Mouse (Mus musculus) C2C12 (cell line): Measurements from ENCODE around the gene Chrna9. TPM values are rescaled to one million over a fixed set of nuclear protein-coding genes. Genes with fewer than 3 reads are reported as not detected.

ENCODE experiments used
- H3K27me3 ChIP-seq: one replicate; pipeline ENCODE4 v1.6.1; 2011; ENCODE audit not compliant: control insufficient read depth, insufficient read depth, insufficient read length
- H3K36me3 ChIP-seq: one replicate; pipeline ENCODE4 v1.6.1; 2011; ENCODE audit not compliant: control insufficient read depth, insufficient read depth
- H3K4me3 ChIP-seq: one replicate; pipeline ENCODE4 v1.5.1; 2011; ENCODE audit warnings: mild to moderate bottlenecking, control low read depth; ENCODE audit not compliant: poor library complexity, insufficient read depth, severe bottlenecking
- H3K79me2 ChIP-seq: one replicate; pipeline ENCODE4 v1.6.1; 2011; ENCODE audit not compliant: control insufficient read depth, insufficient read depth
- H3K79me3 ChIP-seq: one replicate; pipeline ENCODE4 v1.6.1; 2011; ENCODE audit warnings: low read depth, control low read depth
- H3ac ChIP-seq: one replicate; pipeline ENCODE3; 2011; ENCODE audit warnings: low read depth; ENCODE audit not compliant: control insufficient read depth, insufficient read length
- CEBPB ChIP-seq: IDR thresholded peaks from one replicate; pipeline ENCODE4 v1.6.1; 2011; ENCODE audit warnings: low read depth, mild to moderate bottlenecking, control low read depth, moderate library complexity
- CTCF ChIP-seq: IDR thresholded peaks from one replicate; pipeline ENCODE4 v1.5.1; 2011; ENCODE audit not compliant: control insufficient read depth, insufficient read depth, insufficient read length
- FOSL1 ChIP-seq: IDR thresholded peaks from one replicate; pipeline ENCODE4 v1.8.0; 2011; ENCODE audit warnings: mild to moderate bottlenecking, low read length; ENCODE audit not compliant: poor library complexity, insufficient read depth, severe bottlenecking
- MAX ChIP-seq: IDR thresholded peaks from one replicate; pipeline ENCODE4 v1.6.1; 2011; ENCODE audit warnings: mild to moderate bottlenecking, control low read depth
- MYOD1 ChIP-seq: IDR thresholded peaks from one replicate; pipeline ENCODE4 v1.6.1; 2011; ENCODE audit warnings: low read depth; ENCODE audit not compliant: control insufficient read depth, insufficient read length
- MYOG ChIP-seq: IDR thresholded peaks from one replicate; pipeline ENCODE4 v1.6.1; 2011; ENCODE audit not compliant: control insufficient read depth, insufficient read length; ENCODE audit errors: extremely low read depth
- USF1 ChIP-seq: IDR thresholded peaks from one replicate; pipeline ENCODE4 v1.6.1; 2011; ENCODE audit warnings: low read depth, mild to moderate bottlenecking, control low read depth, moderate library complexity
- polyA plus RNA-seq: library from polyadenylated mRNA; unstranded; fragments of >200 nt; fragmentation: generic; extraction: Trizol; gene quantifications from one replicate; pipeline ENCODE4 v1.2.1, GENCODE M21; 2012; ENCODE audit warnings: missing spikeins

The Chrna9 gene
- polyA plus RNA-seq, 1 experiment: not detected

DNA sequence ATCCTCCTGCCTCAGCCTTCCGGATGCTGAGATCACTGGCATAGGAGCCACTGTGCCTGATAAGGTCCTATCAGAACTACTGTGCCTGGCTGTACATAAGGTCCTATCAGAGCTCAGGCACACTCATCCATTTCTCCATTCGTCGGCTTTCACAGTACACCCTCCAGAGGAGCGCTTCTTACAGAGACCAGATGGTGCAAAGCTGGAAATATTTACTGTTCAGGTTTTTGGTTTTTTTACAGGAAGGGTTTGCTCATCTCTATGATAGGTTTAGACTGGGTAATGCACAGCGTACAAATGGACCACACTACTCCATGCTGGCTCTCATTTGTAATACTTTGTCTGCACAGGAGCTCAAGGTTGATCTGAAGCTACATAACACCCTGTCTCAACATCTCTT lies 28.6 kb downstream of the Chrna9 start:
- H3K79me2 ChIP-seq: no peaks in the 10 kb centered on the region
- no peaks in the 10 kb centered on the region for H3K27me3 ChIP-seq
- no peak overlapping the region for H3K4me3 ChIP-seq
- no peak for TF ChIP-seq USF1
- TF ChIP-seq MYOG: no peak
- no peak for TF ChIP-seq CTCF
- no peak for TF ChIP-seq CEBPB
- TF ChIP-seq MAX: no peak
- TF ChIP-seq FOSL1: no peak
- no peak for TF ChIP-seq MYOD1
- no peaks in the 10 kb centered on the region for H3K79me3 ChIP-seq
- H3ac ChIP-seq: no peak overlapping the region
- no peaks in the 10 kb centered on the region for H3K36me3 ChIP-seq

DNA sequence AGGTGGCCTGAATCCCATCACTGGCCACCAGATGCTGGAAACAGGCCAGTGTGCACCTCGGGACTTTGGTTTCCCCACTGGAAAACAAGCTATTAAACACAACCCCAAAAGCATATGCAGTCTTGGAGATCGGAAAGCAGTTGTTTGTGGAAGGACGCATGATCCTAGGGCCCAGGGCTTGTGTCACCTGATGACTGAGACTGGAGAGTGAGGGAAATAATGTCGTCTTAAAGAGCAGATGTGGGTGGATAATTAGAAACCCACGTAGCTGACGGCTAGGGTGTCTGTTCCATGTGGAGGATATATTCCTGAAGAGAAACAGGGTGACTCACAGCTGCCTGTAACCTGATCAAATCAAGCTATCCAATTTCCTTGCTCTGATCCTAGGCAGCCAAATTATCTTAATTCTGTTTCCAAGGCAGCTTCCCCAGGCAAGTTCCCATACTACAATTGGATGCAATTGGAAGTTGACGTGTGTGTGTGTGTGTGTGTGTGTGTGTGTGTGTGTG lies 31.1 kb downstream of the Chrna9 start:
- no peaks in the 10 kb centered on the region for H3K36me3 ChIP-seq
- H3K27me3 ChIP-seq: no peaks in the 10 kb centered on the region
- H3ac ChIP-seq: no peak overlapping the region
- TF ChIP-seq MAX (no peak), MYOD1 (peak; percentile 6)
- H3K79me3 ChIP-seq: no peaks in the 10 kb centered on the region
- no peaks in the 10 kb centered on the region for H3K79me2 ChIP-seq
- no peak overlapping the region for H3K4me3 ChIP-seq

DNA sequence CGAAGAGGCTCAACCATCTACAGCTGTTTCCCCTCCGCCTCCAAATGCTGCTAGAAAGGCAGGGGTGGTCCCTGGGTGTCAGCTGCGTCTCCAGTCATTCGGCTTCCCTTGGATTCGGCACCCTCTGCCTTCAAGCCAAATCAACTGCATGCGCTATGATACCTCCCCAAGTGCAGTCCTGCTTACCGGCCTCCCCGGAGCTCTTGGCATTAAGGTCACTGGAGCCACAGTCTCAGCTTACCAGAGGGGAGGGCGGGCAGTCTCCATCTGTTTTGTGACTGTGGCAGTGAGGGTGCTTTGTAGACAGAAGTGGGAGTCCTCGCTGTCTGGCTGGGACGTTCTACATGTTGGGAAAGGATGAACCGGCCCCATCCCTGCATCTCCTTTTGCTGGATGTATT lies 32.4 kb downstream of the Chrna9 start:
- Histone ChIP-seq H3ac (no peak overlapping the region), H3K79me2 (no peaks in the 10 kb centered on the region), H3K27me3 (no peaks in the 10 kb centered on the region), H3K36me3 (no peaks in the 10 kb centered on the region), H3K79me3 (no peaks in the 10 kb centered on the region), H3K4me3 (no peak overlapping the region)
- TF ChIP-seq MAX (no peak), CTCF (no peak), FOSL1 (no peak), MYOG (no peak), CEBPB (no peak), MYOD1 (no peak), USF1 (no peak)

DNA sequence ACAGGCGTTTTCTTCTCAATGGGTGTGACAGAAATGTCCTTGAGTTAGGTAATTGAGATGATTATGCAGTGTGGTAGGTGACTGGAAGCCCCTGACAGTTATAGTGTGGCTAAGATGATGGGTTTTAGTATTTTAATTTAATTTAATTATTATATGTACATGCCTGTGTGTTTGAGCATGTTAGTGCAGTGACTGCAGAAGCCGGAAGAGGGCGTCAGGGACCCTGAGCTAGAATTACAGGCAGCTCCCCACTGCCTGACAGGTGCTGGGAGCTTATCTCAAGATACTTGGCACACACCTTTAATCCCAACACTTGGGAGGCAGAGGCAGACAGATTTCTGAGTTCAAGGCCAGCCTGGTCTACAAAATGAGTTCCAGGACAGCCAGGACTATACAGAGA lies 33.3 kb downstream of the Chrna9 start:
- H3K27me3 ChIP-seq: no peaks in the 10 kb centered on the region
- no peak overlapping the region for H3ac ChIP-seq
- no peak for TF ChIP-seq FOSL1
- TF ChIP-seq MYOD1: no peak
- TF ChIP-seq CEBPB: no peak
- no peak for TF ChIP-seq CTCF
- TF ChIP-seq MAX: no peak
- no peak for TF ChIP-seq MYOG
- no peak for TF ChIP-seq USF1
- no peaks in the 10 kb centered on the region for H3K36me3 ChIP-seq
- H3K79me3 ChIP-seq: no peaks in the 10 kb centered on the region
- no peak overlapping the region for H3K4me3 ChIP-seq
- no peaks in the 10 kb centered on the region for H3K79me2 ChIP-seq

DNA sequence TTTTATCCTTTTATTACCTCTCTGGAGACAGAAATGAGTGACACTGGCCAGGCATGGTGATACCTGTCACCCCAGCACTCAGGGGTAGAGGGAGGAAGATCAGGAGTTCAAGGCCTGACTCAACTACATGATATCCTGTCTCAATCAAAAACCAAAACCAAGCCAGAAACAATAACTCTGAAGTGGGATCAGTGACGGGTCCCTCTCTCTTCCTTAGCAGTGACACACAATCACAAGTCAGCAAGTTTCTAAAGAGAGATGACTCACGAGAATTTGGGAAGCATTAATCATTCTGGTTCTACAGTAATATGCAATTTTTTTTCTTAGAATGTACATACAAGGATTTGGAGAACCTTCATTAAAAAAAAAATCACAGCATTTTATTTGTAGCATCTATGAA lies 38.5 kb downstream of the Chrna9 start:
- H3ac ChIP-seq: no peak overlapping the region
- H3K79me3 ChIP-seq: no peaks in the 10 kb centered on the region
- no peak overlapping the region for H3K4me3 ChIP-seq
- no peaks in the 10 kb centered on the region for H3K27me3 ChIP-seq
- no peaks in the 10 kb centered on the region for H3K36me3 ChIP-seq
- TF ChIP-seq USF1 (no peak), MYOG (no peak), MYOD1 (no peak), CTCF (no peak), CEBPB (no peak), MAX (no peak), FOSL1 (no peak)
- no peaks in the 10 kb centered on the region for H3K79me2 ChIP-seq

DNA sequence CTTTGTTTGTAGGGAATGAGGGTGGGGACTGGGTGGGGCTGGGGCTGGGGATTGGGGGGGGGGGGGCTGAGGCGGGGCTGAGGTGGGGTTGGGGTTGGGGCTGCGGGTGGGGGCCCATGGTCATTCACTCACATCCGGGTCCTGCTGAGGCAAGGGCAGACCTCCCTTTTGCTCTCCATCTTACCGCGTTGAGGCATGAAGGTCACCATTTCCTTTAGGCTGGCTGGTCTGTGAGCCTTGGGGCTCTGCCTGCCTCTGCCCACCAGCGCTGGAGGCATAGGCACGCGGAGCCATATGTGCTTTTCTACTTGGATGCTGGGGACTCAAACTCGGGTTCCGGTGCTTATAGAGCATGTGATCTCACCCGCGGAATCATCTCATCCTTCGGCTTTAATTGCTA lies 41.0 kb downstream of the Chrna9 start:
- Histone ChIP-seq H3K27me3 (no peaks in the 10 kb centered on the region), H3K79me3 (no peaks in the 10 kb centered on the region), H3K79me2 (no peaks in the 10 kb centered on the region), H3K36me3 (no peaks in the 10 kb centered on the region), H3ac (no peak overlapping the region), H3K4me3 (no peak overlapping the region)
- TF ChIP-seq USF1 (no peak), MYOD1 (no peak), MYOG (no peak)
